Mouse (Mus musculus): Measurements from ENCODE around the gene Sobp. TPM values are rescaled to one million over a fixed set of nuclear protein-coding genes. Genes with fewer than 3 reads are reported as not detected.

Sobp gene
- polyA plus RNA-seq, 1 experiment from 2014 or later, result 3.4 TPM

DNA sequence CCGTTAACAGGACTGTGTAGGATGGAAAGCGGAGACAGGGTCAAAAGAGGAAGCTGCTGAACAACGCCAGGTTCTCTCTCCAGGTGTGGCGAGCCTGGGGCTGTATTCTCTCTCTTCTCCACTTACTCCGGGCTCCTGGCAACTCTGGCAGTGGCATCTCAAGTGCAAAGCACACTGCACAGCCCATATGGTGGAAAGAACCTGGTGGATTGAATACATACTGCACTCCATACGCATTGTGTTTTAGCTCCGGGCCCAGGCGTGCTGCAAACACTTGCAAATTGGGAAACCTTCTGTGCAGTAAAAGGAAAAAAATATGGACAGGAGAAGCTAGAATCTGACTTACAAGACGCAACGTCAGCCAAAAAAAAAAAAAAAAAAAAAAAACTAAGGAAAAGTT, 80.9 kb downstream of the Sobp start:
- no peaks in the 10 kb centered on the region for H3K9me3 ChIP-seq (ENCODE audit: control insufficient read depth, low read depth, low read length)
- no peaks in the 10 kb centered on the region for H3K27me3 ChIP-seq (ENCODE audit: control insufficient read depth, insufficient read depth, low read length)
- no peak overlapping the region for H3K4me2 ChIP-seq (replicated peaks; ENCODE audit: low read depth, low read length)
- 88% methylated on average over 10 of the region's 10 CpGs for WGBS
- no peak overlapping the region for H3K4me3 ChIP-seq (ENCODE audit: low read depth, low read length)
- no peak overlapping the region for H3K9ac ChIP-seq (replicated peaks; ENCODE audit: low read depth, low read length)
- no peak overlapping the region for H3K27ac ChIP-seq (ENCODE audit: low read length)
- no peaks in the 10 kb centered on the region for H3K4me1 ChIP-seq (ENCODE audit: control insufficient read depth, insufficient read depth, low read length)
- no peak for ATAC-seq (ENCODE audit: insufficient number of reproducible peaks, insufficient read depth, low FRiP score, low read depth)
- no peaks in the 10 kb centered on the region for H3K36me3 ChIP-seq (ENCODE audit: control insufficient read depth, insufficient read depth, low read length)

DNA sequence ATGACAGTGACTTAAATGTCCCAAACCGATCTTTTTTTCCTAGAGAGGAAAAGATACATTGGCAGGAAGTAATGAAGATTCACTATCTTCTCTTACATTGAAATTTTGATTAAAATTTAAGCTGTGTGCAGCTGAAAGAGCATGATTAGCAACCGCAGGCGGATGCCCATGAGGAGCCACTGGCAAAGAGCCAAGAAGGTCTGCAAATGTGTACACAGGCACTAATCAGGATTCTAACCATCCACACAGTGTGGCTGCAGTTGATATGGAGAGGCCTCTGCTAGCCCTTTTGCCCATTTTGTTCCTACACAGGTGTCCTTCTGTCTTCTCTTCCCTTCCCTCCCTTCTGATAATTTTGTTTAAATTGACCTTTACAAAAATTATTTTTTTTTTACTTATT, 84.3 kb downstream of the Sobp start:
- Histone ChIP-seq H3K36me3 (ENCODE audit: control insufficient read depth, insufficient read depth, low read length) (no peaks in the 10 kb centered on the region), H3K4me1 (ENCODE audit: control insufficient read depth, insufficient read depth, low read length) (no peaks in the 10 kb centered on the region), H3K27ac (ENCODE audit: low read length) (no peak overlapping the region), H3K4me2 (replicated peaks; ENCODE audit: low read depth, low read length) (no peak overlapping the region), H3K9ac (replicated peaks; ENCODE audit: low read depth, low read length) (no peak overlapping the region), H3K27me3 (ENCODE audit: control insufficient read depth, insufficient read depth, low read length) (no peaks in the 10 kb centered on the region), H3K9me3 (ENCODE audit: control insufficient read depth, low read depth, low read length) (no peaks in the 10 kb centered on the region), H3K4me3 (ENCODE audit: low read depth, low read length) (no peak overlapping the region)
- 82% methylated on average over 3 of the region's 3 CpGs for WGBS
- no peak for ATAC-seq (ENCODE audit: insufficient number of reproducible peaks, insufficient read depth, low FRiP score, low read depth)

DNA sequence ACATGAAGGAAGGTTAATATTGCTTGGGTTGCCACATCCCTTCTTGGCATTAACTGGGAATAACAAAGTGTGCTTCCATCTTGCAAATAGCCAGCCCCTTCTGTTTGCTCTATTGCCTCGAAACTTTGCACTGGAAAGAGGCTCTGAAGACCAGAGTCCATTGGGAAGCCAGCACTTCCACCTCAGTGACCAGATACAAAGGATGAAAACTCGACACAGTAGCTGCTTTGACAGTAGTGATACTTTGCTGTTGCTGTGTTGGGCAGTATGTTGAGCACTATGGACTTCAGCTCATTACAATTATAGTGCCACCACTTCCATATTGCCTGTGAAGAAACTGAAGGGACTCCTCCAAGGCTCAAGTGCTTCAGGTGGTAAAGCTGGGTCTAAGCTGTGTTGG, 86.9 kb downstream of the Sobp start:
- Histone ChIP-seq H3K4me1 (ENCODE audit: control insufficient read depth, insufficient read depth, low read length) (no peaks in the 10 kb centered on the region), H3K9me3 (ENCODE audit: control insufficient read depth, low read depth, low read length) (no peaks in the 10 kb centered on the region), H3K27ac (ENCODE audit: low read length) (no peak overlapping the region), H3K9ac (replicated peaks; ENCODE audit: low read depth, low read length) (no peak overlapping the region), H3K36me3 (ENCODE audit: control insufficient read depth, insufficient read depth, low read length) (no peaks in the 10 kb centered on the region), H3K4me3 (ENCODE audit: low read depth, low read length) (no peak overlapping the region), H3K4me2 (replicated peaks; ENCODE audit: low read depth, low read length) (no peak overlapping the region), H3K27me3 (ENCODE audit: control insufficient read depth, insufficient read depth, low read length) (no peaks in the 10 kb centered on the region)
- ATAC-seq (ENCODE audit: insufficient number of reproducible peaks, insufficient read depth, low FRiP score, low read depth), result no peak
- WGBS, result 63% methylated on average over 2 of the region's 2 CpGs

DNA sequence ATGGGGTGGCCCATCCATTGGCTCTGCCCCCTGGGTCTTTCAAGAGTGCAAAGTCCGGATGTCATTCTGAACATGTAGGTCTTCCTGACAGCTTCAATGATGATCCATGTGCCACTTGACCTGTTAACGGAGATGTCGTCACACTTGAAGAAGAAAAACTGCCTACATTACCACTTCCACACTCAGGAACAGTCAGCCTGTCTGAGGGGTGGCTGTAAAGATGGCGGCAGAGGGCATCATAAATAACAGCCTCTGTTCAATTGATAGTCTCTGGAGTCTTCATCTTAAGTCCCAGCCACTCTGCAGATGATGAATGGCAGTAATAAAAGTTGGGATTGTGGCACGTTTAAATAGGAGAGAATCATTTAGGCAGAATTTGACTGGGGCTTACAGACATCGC, 87.4 kb downstream of the Sobp start:
- Histone ChIP-seq H3K27me3 (ENCODE audit: control insufficient read depth, insufficient read depth, low read length) (no peaks in the 10 kb centered on the region), H3K4me2 (replicated peaks; ENCODE audit: low read depth, low read length) (no peak overlapping the region), H3K27ac (ENCODE audit: low read length) (no peak overlapping the region), H3K4me3 (ENCODE audit: low read depth, low read length) (no peak overlapping the region), H3K9ac (replicated peaks; ENCODE audit: low read depth, low read length) (no peak overlapping the region), H3K4me1 (ENCODE audit: control insufficient read depth, insufficient read depth, low read length) (no peaks in the 10 kb centered on the region), H3K36me3 (ENCODE audit: control insufficient read depth, insufficient read depth, low read length) (no peaks in the 10 kb centered on the region), H3K9me3 (ENCODE audit: control insufficient read depth, low read depth, low read length) (no peaks in the 10 kb centered on the region)
- ATAC-seq (ENCODE audit: insufficient number of reproducible peaks, insufficient read depth, low FRiP score, low read depth), result no peak
- 60% methylated on average over 6 of the region's 6 CpGs for WGBS

DNA sequence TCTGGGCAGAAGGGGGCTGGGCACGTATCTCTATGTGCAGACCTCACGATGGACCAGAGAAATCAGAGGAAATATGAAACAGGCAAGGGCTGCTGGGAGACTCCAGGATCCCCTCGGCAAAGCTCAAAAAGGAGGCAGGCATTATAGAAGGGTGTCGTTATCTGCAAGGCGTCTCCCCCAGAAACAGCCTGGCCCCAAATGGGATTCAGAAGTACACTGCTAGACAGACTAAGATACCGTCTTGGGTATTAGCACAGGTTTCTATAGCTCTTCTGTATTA, 90.3 kb downstream of the Sobp start:
- no peaks in the 10 kb centered on the region for H3K36me3 ChIP-seq (ENCODE audit: control insufficient read depth, insufficient read depth, low read length)
- no peak for ATAC-seq (ENCODE audit: insufficient number of reproducible peaks, insufficient read depth, low FRiP score, low read depth)
- H3K27ac ChIP-seq (ENCODE audit: low read length), result no peak overlapping the region
- no peaks in the 10 kb centered on the region for H3K27me3 ChIP-seq (ENCODE audit: control insufficient read depth, insufficient read depth, low read length)
- H3K9ac ChIP-seq (replicated peaks; ENCODE audit: low read depth, low read length), result no peak overlapping the region
- H3K4me3 ChIP-seq (ENCODE audit: low read depth, low read length), result no peak overlapping the region
- 73% methylated on average over 6 of the region's 6 CpGs for WGBS
- H3K4me2 ChIP-seq (replicated peaks; ENCODE audit: low read depth, low read length), result no peak overlapping the region
- no peaks in the 10 kb centered on the region for H3K9me3 ChIP-seq (ENCODE audit: control insufficient read depth, low read depth, low read length)
- no peaks in the 10 kb centered on the region for H3K4me1 ChIP-seq (ENCODE audit: control insufficient read depth, insufficient read depth, low read length)

DNA sequence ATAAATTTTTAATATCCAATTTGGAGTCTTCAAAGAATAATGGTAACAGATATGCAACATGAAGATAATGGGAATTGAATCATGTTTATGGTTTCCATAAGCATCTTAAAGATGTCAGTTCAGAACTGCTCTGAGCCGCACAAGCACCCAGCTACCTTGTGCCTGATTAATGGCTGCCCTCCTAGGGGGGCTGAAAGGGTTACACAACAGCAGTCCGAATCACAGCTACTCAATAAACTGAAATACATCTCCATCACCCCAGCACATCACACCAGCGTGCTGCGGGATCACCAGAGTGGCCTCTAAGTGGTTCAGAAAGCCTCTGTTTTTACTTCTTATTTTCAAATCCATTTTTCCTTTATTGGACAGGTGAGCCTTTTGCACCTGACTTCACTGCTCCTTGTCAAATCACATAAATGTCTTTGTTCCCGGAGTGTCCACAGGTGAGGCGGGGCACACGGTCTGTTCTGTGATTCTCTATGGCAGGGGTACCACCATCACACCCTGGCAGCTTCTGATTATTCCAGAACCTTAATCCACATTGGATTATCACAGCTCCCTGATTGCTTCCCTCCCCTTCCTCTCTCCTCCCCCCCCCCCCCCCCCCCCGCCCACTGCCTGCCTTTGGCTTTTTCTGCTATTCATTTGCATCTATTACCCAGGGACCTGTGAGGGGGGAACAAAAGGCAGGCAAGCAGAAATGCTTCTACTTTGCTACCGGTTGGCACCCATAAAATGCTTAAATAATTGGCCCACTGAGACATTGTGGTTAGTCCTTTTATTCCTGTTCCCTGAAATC, 90.8 kb downstream of the Sobp start:
- no peak overlapping the region for H3K4me2 ChIP-seq (replicated peaks; ENCODE audit: low read depth, low read length)
- H3K27ac ChIP-seq (ENCODE audit: low read length), result no peak overlapping the region
- H3K9me3 ChIP-seq (ENCODE audit: control insufficient read depth, low read depth, low read length), result no peaks in the 10 kb centered on the region
- no peak overlapping the region for H3K4me3 ChIP-seq (ENCODE audit: low read depth, low read length)
- H3K4me1 ChIP-seq (ENCODE audit: control insufficient read depth, insufficient read depth, low read length), result no peaks in the 10 kb centered on the region
- no peaks in the 10 kb centered on the region for H3K36me3 ChIP-seq (ENCODE audit: control insufficient read depth, insufficient read depth, low read length)
- WGBS, result 71% methylated on average over 8 of the region's 9 CpGs
- no peaks in the 10 kb centered on the region for H3K27me3 ChIP-seq (ENCODE audit: control insufficient read depth, insufficient read depth, low read length)
- no peak for ATAC-seq (ENCODE audit: insufficient number of reproducible peaks, insufficient read depth, low FRiP score, low read depth)
- no peak overlapping the region for H3K9ac ChIP-seq (replicated peaks; ENCODE audit: low read depth, low read length)

DNA sequence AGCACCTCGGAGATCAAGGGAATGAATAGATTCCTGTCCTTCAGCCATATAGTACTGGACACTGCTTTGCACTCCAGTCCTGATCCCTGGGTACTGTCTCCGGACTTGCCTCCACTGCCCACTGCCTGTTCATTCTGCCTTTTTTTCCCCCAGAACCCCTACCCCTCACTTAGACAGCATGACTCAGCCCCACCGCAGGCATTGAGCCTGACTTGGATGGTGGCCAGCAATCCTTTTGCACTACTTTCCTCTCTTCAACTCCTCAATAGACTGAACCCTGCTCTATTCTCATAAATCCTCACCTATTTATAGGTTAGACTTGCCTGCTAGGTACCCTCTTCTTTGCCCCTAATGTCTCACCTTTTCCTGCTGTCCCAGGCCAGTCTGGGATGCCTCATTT, 93.0 kb downstream of the Sobp start:
- no peak overlapping the region for H3K27ac ChIP-seq (ENCODE audit: low read length)
- no peaks in the 10 kb centered on the region for H3K9me3 ChIP-seq (ENCODE audit: control insufficient read depth, low read depth, low read length)
- H3K4me1 ChIP-seq (ENCODE audit: control insufficient read depth, insufficient read depth, low read length), result no peaks in the 10 kb centered on the region
- H3K9ac ChIP-seq (replicated peaks; ENCODE audit: low read depth, low read length), result no peak overlapping the region
- WGBS, result 64% methylated on average over 3 of the region's 3 CpGs
- no peak for ATAC-seq (ENCODE audit: insufficient number of reproducible peaks, insufficient read depth, low FRiP score, low read depth)
- H3K36me3 ChIP-seq (ENCODE audit: control insufficient read depth, insufficient read depth, low read length), result no peaks in the 10 kb centered on the region
- no peak overlapping the region for H3K4me2 ChIP-seq (replicated peaks; ENCODE audit: low read depth, low read length)
- H3K27me3 ChIP-seq (ENCODE audit: control insufficient read depth, insufficient read depth, low read length), result no peaks in the 10 kb centered on the region
- H3K4me3 ChIP-seq (ENCODE audit: low read depth, low read length), result no peak overlapping the region

DNA sequence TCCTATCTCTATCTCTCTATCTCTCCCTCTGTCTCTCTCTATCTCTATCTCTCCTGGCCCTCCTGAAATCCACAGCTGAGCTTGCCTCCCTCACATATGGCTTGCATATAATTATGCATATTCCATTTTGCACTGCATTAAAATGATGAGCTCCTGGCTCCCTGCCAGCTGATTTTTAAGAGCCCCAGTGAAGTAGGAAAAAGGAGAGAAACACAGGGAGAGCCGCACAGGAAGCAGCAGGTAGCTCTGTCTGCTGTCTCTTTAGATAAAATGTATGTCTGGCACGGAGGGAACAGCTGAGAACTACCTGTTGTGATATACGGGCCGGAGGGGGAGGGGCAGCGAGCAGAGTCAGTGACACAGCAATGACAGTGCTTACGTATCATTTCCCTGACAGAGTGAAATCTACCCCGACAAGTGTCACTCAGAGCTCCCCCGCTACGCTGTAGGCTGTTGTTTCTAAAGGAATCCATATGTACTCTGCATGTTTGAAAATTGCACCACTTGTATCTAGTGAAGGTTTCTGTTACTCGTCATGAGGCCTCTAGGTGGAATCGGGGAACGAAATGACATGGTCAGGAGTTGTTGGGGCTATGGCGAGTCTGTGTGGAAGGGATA, 98.7 kb downstream of the Sobp start:
- no peaks in the 10 kb centered on the region for H3K27me3 ChIP-seq (ENCODE audit: control insufficient read depth, insufficient read depth, low read length)
- WGBS, result 62% methylated on average over 13 of the region's 13 CpGs
- H3K4me2 ChIP-seq (replicated peaks; ENCODE audit: low read depth, low read length), result no peak overlapping the region
- no peak for ATAC-seq (ENCODE audit: insufficient number of reproducible peaks, insufficient read depth, low FRiP score, low read depth)
- no peak overlapping the region for H3K9ac ChIP-seq (replicated peaks; ENCODE audit: low read depth, low read length)
- H3K36me3 ChIP-seq (ENCODE audit: control insufficient read depth, insufficient read depth, low read length), result no peaks in the 10 kb centered on the region
- H3K4me1 ChIP-seq (ENCODE audit: control insufficient read depth, insufficient read depth, low read length), result no peaks in the 10 kb centered on the region
- H3K9me3 ChIP-seq (ENCODE audit: control insufficient read depth, low read depth, low read length), result no peaks in the 10 kb centered on the region
- H3K27ac ChIP-seq (ENCODE audit: low read length), result no peak overlapping the region
- H3K4me3 ChIP-seq (ENCODE audit: low read depth, low read length), result no peak overlapping the region

DNA sequence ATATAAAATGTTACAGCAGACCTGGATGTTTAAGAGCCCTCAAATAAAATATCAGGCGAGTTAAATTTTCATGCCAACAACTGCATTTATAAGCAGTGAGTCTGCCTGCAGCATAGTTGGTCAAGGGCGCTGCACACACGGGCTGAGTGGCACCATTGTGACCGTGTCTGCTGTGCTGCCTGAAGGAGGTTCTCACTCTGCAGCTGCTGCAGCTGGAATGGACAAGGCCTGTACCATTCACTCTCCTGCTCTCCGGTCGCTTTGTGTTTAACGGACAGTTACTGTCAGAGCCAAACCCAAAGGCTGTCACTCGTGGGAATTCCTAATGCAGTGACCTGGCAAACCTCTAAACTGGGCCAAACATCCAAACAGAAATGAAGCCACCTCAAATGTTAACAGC, 101.0 kb downstream of the Sobp start:
- ATAC-seq (ENCODE audit: insufficient number of reproducible peaks, insufficient read depth, low FRiP score, low read depth), result no peak
- Histone ChIP-seq H3K27ac (ENCODE audit: low read length) (no peak overlapping the region), H3K36me3 (ENCODE audit: control insufficient read depth, insufficient read depth, low read length) (no peaks in the 10 kb centered on the region), H3K4me3 (ENCODE audit: low read depth, low read length) (no peak overlapping the region), H3K27me3 (ENCODE audit: control insufficient read depth, insufficient read depth, low read length) (no peaks in the 10 kb centered on the region), H3K9ac (replicated peaks; ENCODE audit: low read depth, low read length) (no peak overlapping the region), H3K4me1 (ENCODE audit: control insufficient read depth, insufficient read depth, low read length) (no peaks in the 10 kb centered on the region), H3K4me2 (replicated peaks; ENCODE audit: low read depth, low read length) (no peak overlapping the region), H3K9me3 (ENCODE audit: control insufficient read depth, low read depth, low read length) (no peaks in the 10 kb centered on the region)
- WGBS, result 61% methylated on average over 8 of the region's 8 CpGs
